Mouse (Mus musculus) MEL (cell line): Measurements from ENCODE around the gene Med16. TPM values are rescaled to one million over a fixed set of nuclear protein-coding genes. Genes with fewer than 3 reads are reported as not detected.

Source experiments
- DNase-seq: peaks from one replicate; pipeline ENCODE4 v3.0.0; 2011; ENCODE audit warnings: low read depth, low spot score
- H3K27ac ChIP-seq: 2 replicates; pipeline ENCODE4 v1.5.1; 2012; ENCODE audit warnings: low read depth, mild to moderate bottlenecking, control low read depth, low read length, moderate library complexity; ENCODE audit not compliant: control insufficient read depth
- H3K27me3 ChIP-seq, 2 experiments: fragments of 150-350 bp in 1 of 2; sonication (generic) in 1 of 2; 2 replicates each; pipeline ENCODE4 v1.6.1; 2012; ENCODE audit warnings: low read length in 2 of 2, mild to moderate bottlenecking in 2 of 2, improper control_type of control experiment in 1 of 2, moderate library complexity in 1 of 2; ENCODE audit not compliant: insufficient read depth in 2 of 2, control insufficient read depth in 1 of 2
- H3K36me3 ChIP-seq, 2 experiments: 2 replicates each; pipeline ENCODE4 v1.6.1; 2012 to 2014; ENCODE audit warnings: low read length in 2 of 2, improper control_type of control experiment in 1 of 2, inconsistent platforms in 1 of 2, mild to moderate bottlenecking in 1 of 2; ENCODE audit not compliant: insufficient read depth in 2 of 2, control insufficient read depth in 1 of 2
- H3K4me1 ChIP-seq, 2 experiments: fragments of 150-350 bp in 1 of 2; sonication (generic) in 1 of 2; 2 replicates each; pipeline ENCODE4 v1.6.1; 2012; ENCODE audit warnings: low read length in 2 of 2, improper control_type of control experiment in 1 of 2, mild to moderate bottlenecking in 1 of 2; ENCODE audit not compliant: insufficient read depth in 2 of 2, control insufficient read depth in 1 of 2
- H3K4me3 ChIP-seq, 2 experiments: fragments of 150-350 bp in 1 of 2; sonication (generic) in 1 of 2; 2 replicates each; pipeline ENCODE4 v1.5.1; 2012; ENCODE audit warnings: low read depth in 2 of 2, low read length in 2 of 2, mild to moderate bottlenecking in 2 of 2, moderate library complexity in 2 of 2, control low read depth in 1 of 2, improper control_type of control experiment in 1 of 2; ENCODE audit not compliant: control insufficient read depth in 1 of 2, insufficient read depth in 1 of 2
- H3K79me2 ChIP-seq: 2 replicates; pipeline ENCODE4 v1.6.1; 2012; ENCODE audit warnings: mild to moderate bottlenecking, low read length, moderate library complexity; ENCODE audit not compliant: control insufficient read depth, poor library complexity, insufficient read depth
- H3K9ac ChIP-seq: 2 replicates; pipeline ENCODE4 v1.6.1; 2012; ENCODE audit warnings: low read depth, mild to moderate bottlenecking, control low read depth, low read length, moderate library complexity; ENCODE audit not compliant: control insufficient read depth, poor library complexity, severe bottlenecking
- H3K9me3 ChIP-seq: fragments of 150-350 bp; sonication (generic); replicated peaks from 2 replicates; pipeline ENCODE4 v1.6.1; 2012; ENCODE audit warnings: mild to moderate bottlenecking, low read length, improper control_type of control experiment, moderate library complexity; ENCODE audit not compliant: insufficient read depth
- BHLHE40 ChIP-seq: IDR thresholded peaks from 2 replicates; pipeline ENCODE4 v1.6.1; 2012; ENCODE audit warnings: low read depth, mild to moderate bottlenecking, inconsistent platforms, low read length, improper control_type of control experiment, borderline replicate concordance
- E2F4 ChIP-seq: IDR thresholded peaks from 2 replicates; pipeline ENCODE4 v1.6.1; 2011; ENCODE audit warnings: low read depth, low read length, improper control_type of control experiment, borderline replicate concordance
- ELF1 ChIP-seq: IDR thresholded peaks from 2 replicates; pipeline ENCODE4 v1.6.1; 2014; ENCODE audit warnings: low read depth, mild to moderate bottlenecking, inconsistent platforms, low read length, improper control_type of control experiment, moderate library complexity
- EP300 ChIP-seq, 2 experiments: IDR thresholded peaks; 2 replicates each; pipeline ENCODE4 v1.6.1; 2011; ENCODE audit warnings: improper control_type of control experiment in 2 of 2, low read length in 2 of 2, low read depth in 1 of 2, mild to moderate bottlenecking in 1 of 2
- GATA1 ChIP-seq: IDR thresholded peaks from 2 replicates; pipeline ENCODE4 v1.6.1; 2011; ENCODE audit warnings: low read depth, low read length, improper control_type of control experiment
- MAX ChIP-seq: IDR thresholded peaks from 2 replicates; pipeline ENCODE4 v1.6.1; 2011; ENCODE audit warnings: low read length, improper control_type of control experiment
- MAZ ChIP-seq: IDR thresholded peaks from 2 replicates; pipeline ENCODE4 v1.6.1; 2012; ENCODE audit warnings: low read depth, mild to moderate bottlenecking, inconsistent platforms, low read length, improper control_type of control experiment
- MXI1 ChIP-seq: IDR thresholded peaks from 2 replicates; pipeline ENCODE4 v1.6.1; 2011; ENCODE audit warnings: mild to moderate bottlenecking, low read depth, low read length, improper control_type of control experiment
- MYB ChIP-seq: IDR thresholded peaks from 2 replicates; pipeline ENCODE4 v1.6.1; 2011; ENCODE audit warnings: mild to moderate bottlenecking, low read depth, low read length, improper control_type of control experiment
- MYC ChIP-seq: IDR thresholded peaks from 2 replicates; pipeline ENCODE4 v1.6.1; 2011; ENCODE audit warnings: low read depth, mild to moderate bottlenecking, low read length, improper control_type of control experiment, moderate library complexity
- NRF1 ChIP-seq: IDR thresholded peaks from 2 replicates; pipeline ENCODE4 v1.6.1; 2014; ENCODE audit warnings: low read depth, mild to moderate bottlenecking, inconsistent platforms, low read length, improper control_type of control experiment, moderate library complexity; ENCODE audit not compliant: poor library complexity, insufficient read depth, severe bottlenecking
- POLR2A ChIP-seq, 2 experiments: IDR thresholded peaks; 2 replicates each; pipeline ENCODE4 v1.6.1; 2011 to 2012; ENCODE audit warnings: low read length in 2 of 2, mild to moderate bottlenecking in 2 of 2, control low read depth in 1 of 2, improper control_type of control experiment in 1 of 2, low read depth in 1 of 2, moderate library complexity in 1 of 2; ENCODE audit not compliant: control insufficient read depth in 1 of 2, insufficient read depth in 1 of 2, poor library complexity in 1 of 2
- POLR2AphosphoS2 ChIP-seq: IDR thresholded peaks from 2 replicates; pipeline ENCODE4 v1.6.1; 2011; ENCODE audit warnings: low read length, improper control_type of control experiment
- POLR2AphosphoS5 ChIP-seq: IDR thresholded peaks from 2 replicates; pipeline ENCODE4 v1.6.1; 2012; ENCODE audit warnings: low read depth, borderline replicate concordance, mild to moderate bottlenecking, inconsistent platforms, low read length, moderate library complexity, mixed read lengths
- RAD21 ChIP-seq: IDR thresholded peaks from 2 replicates; pipeline ENCODE4 v1.6.1; 2011; ENCODE audit warnings: mild to moderate bottlenecking, low read depth, low read length, improper control_type of control experiment
- RCOR1 ChIP-seq: IDR thresholded peaks from 2 replicates; pipeline ENCODE4 v1.6.1; 2012; ENCODE audit warnings: low read depth, mild to moderate bottlenecking, inconsistent platforms, low read length, improper control_type of control experiment
- TAL1 ChIP-seq: IDR thresholded peaks from 2 replicates; pipeline ENCODE4 v1.6.1; 2012; ENCODE audit warnings: mild to moderate bottlenecking, inconsistent platforms, low read length, moderate library complexity, mixed read lengths
- USF1 ChIP-seq: IDR thresholded peaks from 2 replicates; pipeline ENCODE4 v1.6.1; 2014; ENCODE audit warnings: low read depth, mild to moderate bottlenecking, inconsistent platforms, low read length, improper control_type of control experiment, moderate library complexity
- USF2 ChIP-seq, 2 experiments: IDR thresholded peaks; 2 replicates each; pipeline ENCODE4 v1.6.1; 2011 to 2012; ENCODE audit warnings: improper control_type of control experiment in 2 of 2, low read length in 2 of 2, borderline replicate concordance in 1 of 2, inconsistent platforms in 1 of 2, low read depth in 1 of 2, mild to moderate bottlenecking in 1 of 2; ENCODE audit not compliant: insufficient read depth in 1 of 2
- ZKSCAN1 ChIP-seq: IDR thresholded peaks from 2 replicates; pipeline ENCODE4 v1.6.1; 2012; ENCODE audit warnings: low read depth, mild to moderate bottlenecking, inconsistent platforms, low read length, improper control_type of control experiment, moderate library complexity
- ZMIZ1 ChIP-seq: IDR thresholded peaks from 2 replicates; pipeline ENCODE4 v1.6.1; 2012; ENCODE audit warnings: low read depth, mild to moderate bottlenecking, inconsistent platforms, low read length, improper control_type of control experiment, moderate library complexity
- ZNF384 ChIP-seq: IDR thresholded peaks from 2 replicates; pipeline ENCODE4 v1.6.1; 2012; ENCODE audit warnings: low read depth, mild to moderate bottlenecking, inconsistent platforms, low read length, improper control_type of control experiment
- polyA plus RNA-seq, 2 experiments: library from polyadenylated mRNA; stranded (reverse) in 1 of 2; unstranded in 1 of 2; fragments of >175 nt in 1 of 2; fragments of >200 nt in 1 of 2; gene quantifications; 2 replicates each; pipeline versions ENCODE4 v1.2.1 to v1.2.4; 2012; ENCODE audit warnings: low replicate concordance in 2 of 2, low read depth in 1 of 2; ENCODE audit not compliant: insufficient read length in 2 of 2, insufficient read depth in 1 of 2, missing spikeins in 1 of 2
- total RNA-seq: library from RNA; depleted of rRNA; stranded (reverse); fragments of 300-350 nt; gene quantifications from 2 replicates; pipeline ENCODE4 v1.2.3, GENCODE M21; 2012

The Med16 gene
- total and polyA plus RNA-seq, 3 experiments: 17.3 to 41.2 TPM; not detected in 1

GRCm38 (mm10) chr10:79918231-79919078, 9.7 kb upstream of the Med16 start (continued):
- TF ChIP-seq USF2 (IDR thresholded peaks at IDR 0.05; ENCODE audit: borderline replicate concordance in 1 of 2, insufficient read depth in 1 of 2, low read depth in 1 of 2, low read length in 2 of 2): no peak
- no peak for TF ChIP-seq USF1
- peak; percentile 51 for TF ChIP-seq MYC
- peak; percentile 17; the same call in 1 of the 2 replicates for TF ChIP-seq NRF1
- TF ChIP-seq POLR2AphosphoS2: peak; percentile 60; the same call in 1 of the 2 replicates
- TF ChIP-seq MYB: no peak
- TF ChIP-seq ZNF384: no peak
- peak; percentile 59 for TF ChIP-seq MAX
- peak; percentile 55; the same call in 1 of the 2 replicates for TF ChIP-seq MAZ
- TF ChIP-seq TAL1: peak; percentile 8; the same call in 1 of the 2 replicates
- no peak for TF ChIP-seq RAD21
- TF ChIP-seq ELF1: no peak; the same call in 1 of the 2 replicates
- peak; percentile 36; the same call in 1 of the 2 replicates for TF ChIP-seq GATA1

- peaks cover 0 to 7% of the 10 kb centered on the region in 2 experiments; a peak in 2 of 4 replicates for H3K36me3 ChIP-seq
- peak; percentile 37 for DNase-seq
- TF ChIP-seq ZNF384 (no peak), MYC (no peak), TAL1 (no peak), MYB (no peak), POLR2A (IDR thresholded peaks at IDR 0.05; ENCODE audit: control insufficient read depth in 1 of 2, insufficient read depth in 1 of 2, low read depth in 1 of 2, low read length in 2 of 2, poor library complexity in 1 of 2) (no peak), E2F4 (no peak), ELF1 (no peak), POLR2AphosphoS5 (no peak), RCOR1 (no peak), USF2 (IDR thresholded peaks at IDR 0.05; ENCODE audit: borderline replicate concordance in 1 of 2, insufficient read depth in 1 of 2, low read depth in 1 of 2, low read length in 2 of 2) (no peak), ZMIZ1 (no peak), BHLHE40 (no peak), ZKSCAN1 (no peak), POLR2AphosphoS2 (no peak), MXI1 (no peak), EP300 (IDR thresholded peaks at IDR 0.05; ENCODE audit: low read depth in 1 of 2, low read length in 2 of 2) (no peak)
- H3K9me3 ChIP-seq: no peaks in the 10 kb centered on the region
- no peak overlapping the region for H3K27ac ChIP-seq
- H3K79me2 ChIP-seq: peaks cover 21% of the 10 kb centered on the region
- peaks cover 15 to 23% of the 10 kb centered on the region in 2 experiments for H3K4me1 ChIP-seq
- H3K9ac ChIP-seq: peak overlapping the region; percentile 80
- H3K4me3 ChIP-seq: peak overlapping the region; percentile 76 to 99
- H3K27me3 ChIP-seq: no peaks in the 10 kb centered on the region
Measured at GRCm38 (mm10) chr10:79917532-79918100, 8.9 kb upstream of the Med16 start.
